10 mouse cellular contexts compared by ENCODE assay signal in the genomic region with DNA sequence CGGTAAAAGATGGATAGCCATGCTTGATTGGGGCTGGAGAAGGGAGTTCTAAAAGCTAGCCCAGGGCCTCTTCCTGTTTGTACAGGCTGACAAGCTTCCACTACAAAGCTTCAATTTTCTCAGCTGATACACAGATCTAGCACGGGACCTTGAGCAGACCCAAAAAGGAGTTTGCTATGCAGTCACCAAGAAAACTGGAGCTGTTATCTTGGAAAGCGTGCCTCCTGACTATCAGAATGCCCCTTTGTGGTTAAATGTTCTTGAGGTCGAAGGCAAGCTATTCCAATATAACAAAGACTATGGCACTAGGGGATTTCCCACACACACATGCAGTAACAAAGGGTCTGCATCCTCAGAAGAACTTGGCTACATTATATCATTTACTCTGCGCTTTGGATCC. TPM values are rescaled to one million over a fixed set of nuclear protein-coding genes. Genes with fewer than 3 reads are reported as not detected.
DNase-seq lines count a peak whose midpoint lies in the region; ATAC-seq and TF ChIP-seq lines count a peak whose summit lies in the region.
"Had no signal": no experiment of that assay in that cellular context is flagged by ENCODE, and none has a peak within 500 bp of the region (broad histone marks: within the 10 kb centered on the region; RNA-seq: fewer than 3 reads in every experiment).

No protein-coding gene starts in this region.

- peak; percentile 25 for DNase-seq in kidney, adult 9 months
- no peak for DNase-seq in kidney, postnatal 14 days
- DNase-seq in stomach, postnatal 0 days (ENCODE audit: low spot score): no peak
- DNase-seq: cerebellum, postnatal 25 days; lung, postnatal 36 days had no signal

- ATAC-seq in erythroblast, adult 5-6 weeks (replicated peaks; ENCODE audit: low FRiP score, poor library complexity, severe bottlenecking): no peak
- no peak for ATAC-seq in stomach, embryonic 14.5 days (ENCODE audit: insufficient number of reproducible peaks, insufficient read depth, low FRiP score, low read depth)
- no peak for ATAC-seq in stomach, postnatal 0 days (ENCODE audit: low FRiP score, low TSS enrichment)
- ATAC-seq in stomach, embryonic 15.5 days (ENCODE audit: insufficient read depth, low FRiP score, low read depth): no peak
- no peak for ATAC-seq in monocyte, adult 5-6 weeks (replicated peaks; ENCODE audit: insufficient number of reproducible peaks, low FRiP score, low TSS enrichment, poor library complexity, severe bottlenecking)

- no peaks in the 10 kb centered on the region for H3K9me3 ChIP-seq in erythroblast, embryonic 14.5 days (ENCODE audit: control insufficient read depth, low read length)
- H3K9me3 ChIP-seq in stomach, embryonic 14.5 days (ENCODE audit: control insufficient read depth, low read depth, low read length): no peaks in the 10 kb centered on the region
- H3K9me3 ChIP-seq in stomach, postnatal 0 days (ENCODE audit: control insufficient read depth, low read length): no peaks in the 10 kb centered on the region
- no peaks in the 10 kb centered on the region for H3K9me3 ChIP-seq in stomach, embryonic 15.5 days

- peaks cover 54% of the 10 kb centered on the region for H3K4me1 ChIP-seq in erythroblast, embryonic 14.5 days (ENCODE audit: control insufficient read depth)
- peaks cover 22% of the 10 kb centered on the region; the same call in 1 of the 2 replicates for H3K4me1 ChIP-seq in stomach, embryonic 14.5 days (ENCODE audit: control insufficient read depth, insufficient read depth, low read length)
- 0 out of 2 replicates have a peak, but pooled peaks cover 2% of the 10 kb centered on the region for H3K4me1 ChIP-seq in stomach, postnatal 0 days (replicated peaks; ENCODE audit: control insufficient read depth, insufficient read depth)
- H3K4me1 ChIP-seq in stomach, embryonic 15.5 days: peaks cover 32% of the 10 kb centered on the region

- no peak overlapping the region for H3K9ac ChIP-seq in stomach, embryonic 14.5 days (replicated peaks; ENCODE audit: low read depth, low read length)
- no peak overlapping the region for H3K9ac ChIP-seq in stomach, postnatal 0 days (ENCODE audit: low read length)
- H3K9ac ChIP-seq in stomach, embryonic 15.5 days: no peak overlapping the region

- peak overlapping the region; percentile 33; the same call in 1 of the 2 replicates for H3K27ac ChIP-seq in stomach, embryonic 14.5 days (ENCODE audit: low read length)
- no peak overlapping the region for H3K27ac ChIP-seq in stomach, postnatal 0 days (replicated peaks)
- H3K27ac ChIP-seq in stomach, embryonic 15.5 days: peak overlapping the region; percentile 55; the same call in 1 of the 2 replicates

- no peak for TF ChIP-seq CTCF in stomach, postnatal 0 days (IDR thresholded peaks at IDR 0.05; ENCODE audit: low read depth)

- TF ChIP-seq EP300 in stomach, postnatal 0 days (optimal IDR thresholded peaks at IDR 0.05): no peak

- WGBS in stomach, embryonic 14.5 days: 48% methylated on average over 5 of the region's 5 CpGs
- 52% methylated on average over 5 of the region's 5 CpGs for WGBS in stomach, postnatal 0 days
- WGBS in stomach, embryonic 15.5 days: 43% methylated on average over 5 of the region's 5 CpGs

- peak overlapping the region; percentile 90 for H3K4me3 ChIP-seq in erythroblast, embryonic 14.5 days (replicated peaks)
- no peak overlapping the region for H3K4me3 ChIP-seq in stomach, embryonic 14.5 days (ENCODE audit: low read depth, low read length)
- no peak overlapping the region for H3K4me3 ChIP-seq in stomach, postnatal 0 days (ENCODE audit: low read depth, low read length)
- H3K4me3 ChIP-seq in stomach, embryonic 15.5 days (replicated peaks): no peak overlapping the region

- H3K27me3 ChIP-seq in erythroblast, embryonic 14.5 days (ENCODE audit: control insufficient read depth): peaks cover 8% of the 10 kb centered on the region
- H3K27me3 ChIP-seq in stomach, embryonic 14.5 days (ENCODE audit: control insufficient read depth, insufficient read depth, low read length): no peaks in the 10 kb centered on the region
- no peaks in the 10 kb centered on the region for H3K27me3 ChIP-seq in stomach, postnatal 0 days (ENCODE audit: control insufficient read depth, insufficient read depth, low read length)
- H3K27me3 ChIP-seq in stomach, embryonic 15.5 days (replicated peaks): no peaks in the 10 kb centered on the region

- peaks cover 36% of the 10 kb centered on the region for H3K36me3 ChIP-seq in erythroblast, embryonic 14.5 days (ENCODE audit: control insufficient read depth)
- no peaks in the 10 kb centered on the region for H3K36me3 ChIP-seq in stomach, embryonic 14.5 days (ENCODE audit: control insufficient read depth, insufficient read depth, low read length)
- no peaks in the 10 kb centered on the region for H3K36me3 ChIP-seq in stomach, postnatal 0 days (ENCODE audit: control insufficient read depth, insufficient read depth, low read length)
- H3K36me3 ChIP-seq in stomach, embryonic 15.5 days: no peaks in the 10 kb centered on the region

- no peak overlapping the region for H3K4me2 ChIP-seq in stomach, embryonic 14.5 days (replicated peaks; ENCODE audit: low read depth, low read length)
- no peak overlapping the region for H3K4me2 ChIP-seq in stomach, postnatal 0 days (replicated peaks; ENCODE audit: low read depth)
- no peak overlapping the region for H3K4me2 ChIP-seq in stomach, embryonic 15.5 days

RNA-seq across cellular contexts. Expression of gene St3gal5, which starts 1.2 kb away (rescaled TPM):
- 56.8 and 56.9 TPM in 2 replicates for polyA plus RNA-seq in erythroblast, embryonic 14.5 days (2012)
- total RNA-seq in erythroblast, adult 5-6 weeks (2015; ENCODE audit: low replicate concordance): 679 and 733 TPM in 2 replicates
- 965 and 998 TPM in 2 replicates for total RNA-seq in erythroblast, adult 5-6 weeks (2017; ENCODE audit: low replicate concordance)
- 27.0 and 28.3 TPM in 2 replicates for polyA plus RNA-seq in stomach, embryonic 14.5 days (2014; fragmentation: Nextera tagmentation; extraction: Ambion mirVana)
- polyA plus RNA-seq in stomach, postnatal 0 days (2015; fragmentation: Nextera tagmentation; extraction: Ambion mirVana): 13.4 and 14.2 TPM in 2 replicates
- 29.2 and 38.2 TPM in 2 replicates for polyA plus RNA-seq in stomach, embryonic 15.5 days (2015; fragmentation: Nextera tagmentation; extraction: Ambion mirVana)
- total RNA-seq in monocyte, adult 5-6 weeks (2017): 28.9 to 43.8 TPM (median 38.3 TPM) in 3 replicates
